Mouse (Mus musculus) neural tube, embryonic 14.5 days (tissue): ENCODE data around the gene Ubqln1. TPM values are rescaled to one million over a fixed set of nuclear protein-coding genes. Genes with fewer than 3 reads are reported as not detected.
"Not testable (repeated sequence)": the region's sequence is repeated elsewhere in the genome, so short reads cannot be mapped to it uniquely, and the experiment has no call there.

Experiments used
- ATAC-seq: fragments of 200-750 bp; cut with Nextera tagmentation; 2 replicates; pipeline ENCODE4 v1.8.0; 2017; ENCODE audit warnings: low read depth, mild to moderate bottlenecking, moderate TSS enrichment, moderate library complexity
- H3K27ac ChIP-seq: fragments of 300-500 bp; sonication (generic); 2 replicates; pipeline ENCODE4 v1.5.1; 2014; ENCODE audit warnings: low read depth, mild to moderate bottlenecking, control low read depth, low read length, moderate library complexity, mixed read lengths
- H3K27me3 ChIP-seq: fragments of 300-500 bp; sonication (generic); 2 replicates; pipeline ENCODE4 v1.6.1; 2014; ENCODE audit warnings: low read length; ENCODE audit not compliant: control insufficient read depth, insufficient read depth
- H3K36me3 ChIP-seq: fragments of 300-500 bp; sonication (generic); 2 replicates; pipeline ENCODE4 v1.6.1; 2014; ENCODE audit warnings: low read length, mixed read lengths; ENCODE audit not compliant: control insufficient read depth, insufficient read depth
- H3K4me1 ChIP-seq: fragments of 300-500 bp; sonication (generic); 2 replicates; pipeline ENCODE4 v1.6.1; 2014; ENCODE audit warnings: low read length; ENCODE audit not compliant: control insufficient read depth, insufficient read depth
- H3K4me2 ChIP-seq: fragments of 300-500 bp; sonication (generic); 2 replicates; pipeline ENCODE4 v1.6.1; 2014; ENCODE audit warnings: mild to moderate bottlenecking, low read depth, low read length, control low read depth
- H3K4me3 ChIP-seq: fragments of 300-500 bp; sonication (generic); 2 replicates; pipeline ENCODE4 v1.5.1; 2014; ENCODE audit warnings: low read depth, low read length, control low read depth, mixed read lengths
- H3K9ac ChIP-seq: fragments of 300-500 bp; sonication (generic); replicated peaks from 2 replicates; pipeline ENCODE4 v1.6.1; 2014; ENCODE audit warnings: low read depth, mild to moderate bottlenecking, control low read depth, low read length, mixed read lengths
- H3K9me3 ChIP-seq: fragments of 300-500 bp; sonication (generic); 2 replicates; pipeline ENCODE4 v1.6.1; 2016; ENCODE audit warnings: low read length; ENCODE audit not compliant: control insufficient read depth
- WGBS: fragments of 180-500 bp; shearing (Covaris S2); extraction: QIAGEN DNeasy Blood & Tissue Kit; methylation state at CpG from one replicate; pipeline ENCODE4 v1.1.7; 2014; 5-methylcytosine and 5-hydroxymethylcytosine counted together
- polyA plus RNA-seq: library from polyadenylated mRNA; unstranded; fragments of >200 nt; fragmentation: Nextera tagmentation; extraction: Ambion mirVana; gene quantifications from 2 replicates; pipeline ENCODE4 v1.2.1, GENCODE M21; 2014

Gene Ubqln1
- polyA plus RNA-seq, 1 experiment from 2014 or later = 108 TPM

DNA sequence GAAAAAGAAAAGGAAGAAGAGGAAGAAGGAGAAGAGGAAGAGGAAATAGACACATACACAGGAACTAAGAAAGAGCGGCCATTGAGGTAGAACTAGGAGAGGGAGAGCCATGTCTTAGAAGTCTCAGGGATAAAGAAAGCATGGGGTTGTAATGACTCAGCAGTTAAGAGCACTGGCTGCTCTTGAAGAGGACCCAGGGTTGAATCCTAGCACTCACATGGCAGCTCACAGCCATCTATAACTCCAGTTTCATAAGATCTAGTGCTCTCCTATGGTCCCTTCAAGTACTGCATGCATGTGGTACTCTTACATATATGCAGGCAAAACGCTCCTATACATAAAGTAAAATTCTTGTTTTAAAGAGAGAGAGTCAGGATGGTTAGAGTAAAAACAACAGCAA lies 59.4 kb downstream of the Ubqln1 start:
- whole genome bisulfite sequencing = 90% methylated on average over 2 of the region's 2 CpGs
- ATAC-seq = no peak

DNA sequence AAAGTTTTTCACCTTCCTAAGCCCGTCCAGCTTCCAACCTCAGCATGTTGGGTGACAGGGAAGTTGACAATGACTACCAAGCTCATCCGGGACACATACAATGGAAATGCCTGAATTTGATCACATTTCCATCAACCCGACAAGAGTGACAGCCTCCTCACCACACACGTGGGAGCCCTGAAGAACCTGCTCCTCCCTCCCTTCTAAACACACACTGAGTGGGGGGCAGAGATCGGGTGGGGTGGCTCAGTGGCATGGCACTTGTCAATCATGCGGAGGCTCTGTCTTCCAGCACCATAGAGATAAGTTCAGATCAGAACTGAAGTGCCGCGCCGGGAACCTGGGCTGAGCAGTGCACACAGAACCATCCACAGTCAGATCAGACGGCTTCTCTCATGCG lies 65.0 kb downstream of the Ubqln1 start:
- 83% methylated on average over 11 of the region's 11 CpGs for WGBS
- H3K9me3 ChIP-seq = no peaks in the 10 kb centered on the region
- H3K4me2 ChIP-seq = no peak overlapping the region
- no peaks in the 10 kb centered on the region for H3K27me3 ChIP-seq
- no peak overlapping the region for H3K4me3 ChIP-seq
- no peak overlapping the region for H3K9ac ChIP-seq
- no peaks in the 10 kb centered on the region for H3K4me1 ChIP-seq
- no peaks in the 10 kb centered on the region for H3K36me3 ChIP-seq
- ATAC-seq = no peak
- no peak overlapping the region for H3K27ac ChIP-seq

More for the DNA sequence above, 59.4 kb downstream of the Ubqln1 start:
- no peaks in the 10 kb centered on the region for H3K9me3 ChIP-seq
- H3K27ac ChIP-seq = no peak overlapping the region
- no peak overlapping the region for H3K9ac ChIP-seq
- no peak overlapping the region for H3K4me3 ChIP-seq
- 0 out of 2 replicates have a peak, but pooled peaks cover 3% of the 10 kb centered on the region for H3K4me1 ChIP-seq
- no peak overlapping the region for H3K4me2 ChIP-seq
- peaks cover 11% of the 10 kb centered on the region for H3K36me3 ChIP-seq
- H3K27me3 ChIP-seq = no peaks in the 10 kb centered on the region

DNA sequence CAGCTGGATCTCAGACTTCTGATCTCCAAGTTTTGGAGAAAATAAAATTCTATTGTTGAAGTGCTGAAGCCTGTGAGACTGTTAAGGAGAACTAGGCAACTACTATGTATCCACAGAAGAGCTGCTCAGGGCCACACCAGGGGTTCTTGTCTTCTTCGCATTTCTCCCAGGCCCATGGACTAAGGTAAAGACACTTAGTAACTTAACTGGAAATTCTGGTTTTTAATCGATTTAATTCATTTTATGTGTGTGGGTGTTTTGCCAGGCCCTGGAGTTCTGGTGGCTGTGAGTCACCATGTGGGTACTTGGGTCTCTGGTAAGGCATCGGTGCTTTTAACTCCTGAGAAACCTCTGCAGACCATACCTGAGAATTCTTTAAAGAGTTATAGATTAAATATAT lies 65.8 kb downstream of the Ubqln1 start:
- 94% methylated on average over 3 of the region's 3 CpGs for WGBS
- Histone ChIP-seq H3K4me3 (no peak overlapping the region), H3K9me3 (no peaks in the 10 kb centered on the region), H3K36me3 (no peaks in the 10 kb centered on the region), H3K27ac (no peak overlapping the region), H3K4me2 (no peak overlapping the region), H3K27me3 (no peaks in the 10 kb centered on the region), H3K9ac (no peak overlapping the region), H3K4me1 (no peaks in the 10 kb centered on the region)
- ATAC-seq = no peak

DNA sequence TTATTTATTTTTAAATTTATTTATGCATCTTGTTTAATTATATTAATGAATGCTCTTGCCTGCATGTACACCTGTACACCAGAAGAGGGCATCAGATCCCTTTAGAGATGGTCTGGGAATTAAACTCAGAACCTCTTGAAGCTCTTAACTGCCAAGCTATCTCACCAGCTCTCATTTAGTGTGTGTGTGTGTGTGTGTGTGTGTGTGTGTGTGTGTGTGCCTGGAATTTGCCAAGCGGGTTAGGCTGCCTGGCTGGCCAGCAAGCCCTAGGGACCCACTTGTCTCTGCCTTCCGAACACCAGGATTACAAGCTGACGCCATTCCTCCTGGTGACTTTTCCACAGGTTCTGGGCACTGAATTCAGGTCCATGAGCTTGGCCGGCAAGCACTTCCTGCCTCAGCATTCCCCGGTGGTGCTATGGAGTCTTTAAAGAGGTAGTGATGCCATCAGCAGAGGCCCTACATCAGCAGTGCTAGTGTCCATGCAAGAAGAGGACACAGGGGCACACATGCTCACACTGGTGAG lies 66.4 kb downstream of the Ubqln1 start:
- Histone ChIP-seq H3K4me2 (peak overlapping the region; percentile 71), H3K36me3 (no peaks in the 10 kb centered on the region), H3K27me3 (no peaks in the 10 kb centered on the region), H3K4me3 (peak overlapping the region; percentile 28; the same call in 1 of the 2 replicates), H3K27ac (no peak overlapping the region), H3K9ac (no peak overlapping the region), H3K9me3 (no peaks in the 10 kb centered on the region), H3K4me1 (no peaks in the 10 kb centered on the region)
- WGBS = 35% methylated on average over 5 of the region's 5 CpGs
- ATAC-seq = peak; percentile 63

DNA sequence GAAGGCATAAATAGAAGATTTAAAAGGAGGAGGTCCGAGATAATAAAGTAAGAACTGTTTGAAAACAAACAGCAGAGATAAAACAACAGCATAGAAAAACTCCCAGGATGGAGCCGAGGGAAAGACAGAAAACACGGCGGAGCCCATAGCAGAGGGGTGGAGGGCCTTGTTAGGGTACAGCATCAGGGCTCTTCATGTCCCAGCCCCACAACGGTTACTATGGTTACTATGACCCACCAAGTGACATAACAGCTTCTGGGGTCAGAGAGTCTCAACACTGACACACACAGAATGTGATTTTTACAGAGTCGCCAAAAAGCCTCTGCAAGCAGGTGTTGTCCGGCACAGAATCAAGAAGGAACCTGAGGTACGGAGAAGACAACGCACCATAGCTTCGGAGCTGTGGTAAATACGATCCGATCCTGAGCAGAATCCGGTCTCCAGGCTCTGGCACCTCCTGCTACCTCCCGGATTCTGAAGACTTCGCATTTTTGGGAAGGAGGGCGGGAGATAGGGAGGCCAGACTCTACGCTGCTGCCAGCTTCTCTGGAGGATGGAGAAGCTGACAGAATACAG lies 67.1 kb downstream of the Ubqln1 start:
- Histone ChIP-seq H3K9ac (peak overlapping the region; percentile 32; the same call in 1 of the 2 replicates), H3K27ac (no peak overlapping the region), H3K9me3 (no peaks in the 10 kb centered on the region), H3K36me3 (no peaks in the 10 kb centered on the region), H3K4me2 (peak overlapping the region; percentile 71), H3K4me3 (peak overlapping the region; percentile 28), H3K27me3 (no peaks in the 10 kb centered on the region), H3K4me1 (no peaks in the 10 kb centered on the region)
- peak; percentile 92 for ATAC-seq
- WGBS = 1% methylated on average over 17 of the region's 17 CpGs

DNA sequence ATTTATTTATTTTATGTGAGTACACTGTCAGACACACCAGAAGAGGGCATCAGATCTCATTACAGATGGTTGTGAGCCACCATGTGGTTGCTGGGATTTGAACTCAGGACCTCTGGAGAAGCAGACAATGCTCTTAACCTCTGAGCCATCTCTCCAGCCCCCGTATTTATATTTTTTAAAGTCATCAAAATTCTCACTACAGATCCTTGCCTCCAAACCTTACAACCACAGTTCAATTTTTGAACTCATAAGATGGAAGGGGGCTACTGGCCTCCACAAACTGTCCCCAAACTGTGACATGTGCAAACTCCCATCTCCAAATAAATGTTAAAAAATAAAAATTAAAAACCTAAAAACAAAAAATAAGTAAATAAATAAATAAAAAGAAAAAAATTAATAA lies 67.7 kb downstream of the Ubqln1 start:
- H3K27me3 ChIP-seq = no peaks in the 10 kb centered on the region
- no peak overlapping the region for H3K27ac ChIP-seq
- no peak overlapping the region for H3K9ac ChIP-seq
- no peak for ATAC-seq
- no peak overlapping the region for H3K4me3 ChIP-seq
- no peak overlapping the region for H3K4me2 ChIP-seq
- 72% methylated on average over 1 of the region's 1 CpGs for WGBS
- H3K4me1 ChIP-seq = no peaks in the 10 kb centered on the region
- H3K36me3 ChIP-seq = no peaks in the 10 kb centered on the region
- H3K9me3 ChIP-seq = no peaks in the 10 kb centered on the region

DNA sequence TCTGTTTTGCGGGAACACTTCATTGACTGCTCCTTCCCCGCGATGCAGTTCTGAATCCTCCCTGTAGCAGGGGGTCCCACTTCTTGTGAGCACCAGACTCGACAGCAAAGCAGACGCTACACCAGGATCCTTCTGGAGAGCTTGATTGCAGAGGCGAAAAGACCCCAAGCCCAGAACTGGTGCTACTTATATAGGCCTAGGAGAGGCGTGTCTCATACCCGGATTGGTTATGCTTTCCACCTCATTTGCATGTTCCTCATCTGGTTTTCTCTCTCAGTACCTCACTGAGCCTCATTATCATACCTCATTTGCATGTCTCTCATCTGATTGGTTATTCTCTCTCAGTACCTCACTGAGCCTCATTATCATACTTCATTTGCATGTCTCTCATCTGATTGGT lies 68.8 kb downstream of the Ubqln1 start:
- H3K9me3 ChIP-seq, H3K36me3 ChIP-seq, H3K4me1 ChIP-seq, H3K4me2 ChIP-seq, H3K27ac ChIP-seq, ATAC-seq, H3K9ac ChIP-seq, H3K4me3 ChIP-seq, H3K27me3 ChIP-seq: not testable (repeated sequence)
- 95% methylated on average over 8 of the region's 8 CpGs for WGBS

DNA sequence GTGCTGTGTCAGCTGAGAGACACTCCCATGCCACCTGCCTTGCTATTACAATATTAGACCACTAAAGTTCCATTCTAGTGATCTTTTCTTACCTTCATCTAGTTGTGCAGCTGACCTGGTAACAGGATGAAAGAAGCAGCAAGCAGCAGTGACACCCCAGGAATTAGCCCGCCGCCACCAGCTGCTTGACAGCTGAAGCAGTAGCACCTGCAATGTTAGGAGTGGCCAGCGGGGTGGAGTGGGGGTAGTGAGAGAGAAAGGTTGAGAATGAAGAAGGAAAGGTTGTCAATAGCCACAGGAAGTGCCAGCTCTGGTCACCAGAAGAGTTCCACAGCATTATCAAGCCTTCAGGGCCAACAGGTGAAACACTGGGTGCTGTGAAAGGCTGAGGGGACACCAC lies 83.8 kb downstream of the Ubqln1 start:
- H3K27ac ChIP-seq = no peak overlapping the region
- no peak overlapping the region for H3K9ac ChIP-seq
- H3K9me3 ChIP-seq = no peaks in the 10 kb centered on the region
- ATAC-seq = no peak
- H3K4me3 ChIP-seq = no peak overlapping the region
- no peaks in the 10 kb centered on the region for H3K27me3 ChIP-seq
- H3K4me2 ChIP-seq = no peak overlapping the region
- 63% methylated on average over 3 of the region's 3 CpGs for WGBS
- H3K36me3 ChIP-seq = no peaks in the 10 kb centered on the region
- peaks cover 7% of the 10 kb centered on the region; the same call in 1 of the 2 replicates for H3K4me1 ChIP-seq

DNA sequence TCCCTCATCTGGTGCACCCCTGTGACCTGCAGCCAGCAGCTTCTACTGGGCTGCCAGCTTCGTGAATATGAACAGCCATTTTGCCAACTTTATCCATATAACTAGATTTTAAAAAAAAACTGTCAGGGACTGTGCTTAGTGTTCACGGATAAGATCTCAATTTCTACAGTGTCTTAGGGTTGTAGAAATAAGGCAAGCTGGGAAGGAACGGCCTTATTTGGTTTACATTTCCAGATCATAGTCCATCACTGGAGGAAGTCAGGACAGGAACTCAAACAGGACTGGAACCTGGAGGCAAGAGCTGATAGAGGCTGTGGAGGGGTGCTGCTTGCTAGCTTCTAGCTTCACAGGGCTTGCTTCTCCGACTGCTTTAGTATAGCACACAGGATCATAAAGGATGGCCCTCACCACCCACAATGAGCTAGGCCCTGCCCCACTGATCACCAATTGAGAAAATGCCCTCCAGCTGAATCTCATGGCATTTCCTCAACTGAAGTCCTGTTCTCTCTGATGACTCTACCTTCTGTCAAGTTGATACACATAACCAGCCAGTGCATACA lies 85.7 kb downstream of the Ubqln1 start:
- WGBS = 31% methylated on average over 4 of the region's 4 CpGs
- H3K9ac ChIP-seq = peak overlapping the region; percentile 99
- peaks cover 20% of the 10 kb centered on the region for H3K4me1 ChIP-seq
- H3K27ac ChIP-seq = peak overlapping the region; percentile 100
- no peaks in the 10 kb centered on the region for H3K27me3 ChIP-seq
- H3K9me3 ChIP-seq = no peaks in the 10 kb centered on the region
- 0 out of 2 replicates have a peak, but pooled peaks cover 3% of the 10 kb centered on the region for H3K36me3 ChIP-seq
- peak overlapping the region; percentile 71 for H3K4me2 ChIP-seq
- H3K4me3 ChIP-seq = peak overlapping the region; percentile 96
- ATAC-seq = no peak
